Mouse (Mus musculus): ENCODE data around the gene Gm28827. TPM values are rescaled to one million over a fixed set of nuclear protein-coding genes. Genes with fewer than 3 reads are reported as not detected.
"Not testable (repeated sequence)": the region's sequence is repeated elsewhere in the genome, so short reads cannot be mapped to it uniquely, and the experiment has no call there.

The Gm28827 gene
- total RNA-seq (2014; fragmentation: Nextera tagmentation) (not detected in 2 replicates), total RNA-seq (2017) (not detected in 2 replicates), polyA plus RNA-seq (2012) (not detected in 2 replicates)

GRCm38 (mm10) chrY:83030647-83031046, at the start of gene Gm28827:
TSS of gene Gm28827 (plus strand) at chrY:83030947.
- not testable (repeated sequence) for H3K4me1 ChIP-seq (ENCODE audit: insufficient read depth, low read depth, low read length); ATAC-seq (ENCODE audit: extremely low read depth, insufficient number of reproducible peaks, low FRiP score, poor library complexity, severe bottlenecking); DNase-seq (ENCODE audit: low spot score); H3K9me3 ChIP-seq (replicated peaks); H3K4me3 ChIP-seq (ENCODE audit: low read depth, low read length); H3K36me3 ChIP-seq (replicated peaks); H3K27me3 ChIP-seq (ENCODE audit: insufficient read depth, low read length)

Data from G1E (cell line).